Mouse (Mus musculus) stomach, postnatal 0 days (tissue): ENCODE measurements around the gene Tial1. TPM values are rescaled to one million over a fixed set of nuclear protein-coding genes. Genes with fewer than 3 reads are reported as not detected.
A peak's percentile ranks its signal among the peaks of the same experiment; 100 is the strongest.

Experiments used
- ATAC-seq: fragments of 200-750 bp; cut with Nextera tagmentation; 2 replicates; pipeline ENCODE4 v1.8.0; 2017; ENCODE audit not compliant: low FRiP score, low TSS enrichment
- DNase-seq: peaks from one replicate; pipeline ENCODE4 v3.0.0-alpha.2; 2016; ENCODE audit warnings: low spot score
- H3K27ac ChIP-seq: fragments of 300-500 bp; sonication (generic); replicated peaks from 2 replicates; pipeline ENCODE4 v1.5.1; 2014; ENCODE audit warnings: mild to moderate bottlenecking, control low read depth
- H3K27me3 ChIP-seq: fragments of 300-500 bp; sonication (generic); 2 replicates; pipeline ENCODE4 v1.6.1; 2014; ENCODE audit warnings: low read length; ENCODE audit not compliant: control insufficient read depth, insufficient read depth
- H3K36me3 ChIP-seq: fragments of 300-500 bp; sonication (generic); 2 replicates; pipeline ENCODE4 v1.6.1; 2014; ENCODE audit warnings: low read length, mixed read lengths; ENCODE audit not compliant: control insufficient read depth, insufficient read depth
- H3K4me1 ChIP-seq: fragments of 300-500 bp; sonication (generic); replicated peaks from 2 replicates; pipeline ENCODE4 v1.6.1; 2014; ENCODE audit warnings: antibody characterized with exemption; ENCODE audit not compliant: control insufficient read depth, insufficient read depth
- H3K4me2 ChIP-seq: fragments of 300-500 bp; sonication (generic); replicated peaks from 2 replicates; pipeline ENCODE4 v1.6.1; 2014; ENCODE audit warnings: low read depth, mild to moderate bottlenecking, control low read depth, moderate library complexity
- H3K4me3 ChIP-seq: fragments of 300-500 bp; sonication (generic); 2 replicates; pipeline ENCODE4 v1.5.1; 2014; ENCODE audit warnings: low read depth, low read length, control low read depth
- H3K9ac ChIP-seq: fragments of 300-500 bp; sonication (generic); 2 replicates; pipeline ENCODE4 v1.6.1; 2014; ENCODE audit warnings: mild to moderate bottlenecking, low read length, control low read depth, mixed read lengths
- H3K9me3 ChIP-seq: fragments of 300-500 bp; sonication (generic); 2 replicates; pipeline ENCODE4 v1.6.1; 2016; ENCODE audit warnings: low read length; ENCODE audit not compliant: control insufficient read depth
- CTCF ChIP-seq: IDR thresholded peaks from 2 replicates; pipeline ENCODE4 v1.5.1; 2016; ENCODE audit warnings: antibody characterized with exemption, low read depth, mild to moderate bottlenecking, moderate library complexity
- EP300 ChIP-seq: optimal IDR thresholded peaks from 2 replicates; pipeline ENCODE3; 2016; ENCODE audit warnings: antibody characterized with exemption
- WGBS: fragments of 180-500 bp; shearing (Covaris S2); extraction: QIAGEN DNeasy Blood & Tissue Kit; methylation state at CpG from one replicate; pipeline ENCODE4 v1.1.7; 2014; 5-methylcytosine and 5-hydroxymethylcytosine counted together
- polyA plus RNA-seq: library from polyadenylated mRNA; unstranded; fragments of >200 nt; fragmentation: Nextera tagmentation; extraction: Ambion mirVana; gene quantifications from 2 replicates; pipeline ENCODE4 v1.2.1, GENCODE M21; 2015

The Tial1 gene
- polyA plus RNA-seq, 1 experiment from 2014 or later = 13.1 TPM

DNA sequence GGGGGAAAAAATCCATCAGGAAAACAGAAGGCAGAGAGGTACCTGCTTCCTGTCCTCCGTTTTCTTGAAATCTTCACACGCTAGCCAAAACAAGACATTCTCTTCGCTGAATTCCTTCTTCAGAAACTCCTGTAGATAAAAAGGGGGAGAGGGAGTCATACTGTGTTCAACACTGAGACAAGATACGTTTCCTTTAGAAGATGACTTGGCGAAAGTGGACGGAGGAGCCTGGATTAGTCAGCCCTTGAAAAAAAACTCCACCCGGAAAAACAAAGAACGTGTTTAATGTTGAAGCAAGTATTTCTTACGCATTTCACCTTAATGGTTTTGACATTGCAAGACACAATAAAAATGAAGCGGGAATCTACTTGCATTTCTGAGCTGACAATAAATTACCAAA, 58.4 kb downstream of the Tial1 start:
- WGBS = 23% methylated on average over 10 of the region's 10 CpGs

DNA sequence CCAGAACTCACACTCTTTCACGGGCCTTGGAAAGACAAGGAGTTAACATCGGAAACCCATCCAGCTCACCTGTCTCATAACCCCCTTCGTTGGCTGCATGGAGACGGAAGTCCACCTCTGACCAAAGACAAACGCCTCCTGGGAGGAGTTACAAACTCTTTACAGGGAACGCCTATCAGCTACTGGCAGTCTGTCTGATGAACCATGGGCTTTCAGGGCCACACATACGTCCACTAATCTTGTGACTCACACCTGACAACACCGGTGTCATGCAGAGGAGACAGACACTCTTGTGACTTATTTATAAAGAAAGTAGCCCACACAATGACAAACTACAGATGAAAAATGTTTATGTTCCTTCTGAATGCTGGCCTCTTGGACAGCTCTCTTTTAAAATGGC, 58.9 kb downstream of the Tial1 start:
- H3K4me1 ChIP-seq = no peaks in the 10 kb centered on the region
- no peaks in the 10 kb centered on the region for H3K9me3 ChIP-seq
- 62% methylated on average over 8 of the region's 8 CpGs for WGBS
- no peaks in the 10 kb centered on the region for H3K36me3 ChIP-seq
- no peaks in the 10 kb centered on the region for H3K27me3 ChIP-seq
- H3K9ac ChIP-seq = no peak overlapping the region
- DNase-seq (no peak), ATAC-seq (no peak)
- TF ChIP-seq EP300 (no peak), CTCF (no peak)
- no peak overlapping the region for H3K4me2 ChIP-seq
- H3K4me3 ChIP-seq = no peak overlapping the region
- no peak overlapping the region for H3K27ac ChIP-seq

More for the DNA sequence above, 58.4 kb downstream of the Tial1 start:
- Histone ChIP-seq H3K9ac (no peak overlapping the region), H3K36me3 (no peaks in the 10 kb centered on the region), H3K27ac (no peak overlapping the region), H3K4me1 (no peaks in the 10 kb centered on the region), H3K9me3 (no peaks in the 10 kb centered on the region), H3K4me3 (no peak overlapping the region), H3K27me3 (no peaks in the 10 kb centered on the region), H3K4me2 (no peak overlapping the region)
- DNase-seq (no peak), ATAC-seq (no peak)
- no peak for TF ChIP-seq EP300
- no peak for TF ChIP-seq CTCF

DNA sequence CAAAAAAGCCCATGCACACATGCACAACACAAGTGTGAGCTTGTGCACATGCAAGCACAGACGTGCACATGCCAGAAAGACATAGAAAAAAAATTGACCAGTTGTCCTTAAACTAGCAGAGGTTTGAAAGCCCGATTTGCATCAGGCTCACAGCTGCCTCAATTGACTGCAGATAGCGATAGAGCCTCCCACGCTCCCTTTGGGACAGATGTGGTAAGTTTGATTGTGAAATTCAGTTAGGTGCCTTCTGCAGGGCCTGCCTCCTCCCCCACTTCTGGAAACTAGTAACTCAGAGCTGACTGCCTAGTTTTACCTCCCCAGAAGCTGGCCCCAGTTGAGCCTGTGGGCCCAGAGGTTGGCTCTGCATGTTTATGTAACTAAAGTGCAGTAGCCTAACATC, 62.9 kb downstream of the Tial1 start:
- no peak overlapping the region for H3K27ac ChIP-seq
- ATAC-seq (no peak), DNase-seq (no peak)
- H3K36me3 ChIP-seq = no peaks in the 10 kb centered on the region
- no peaks in the 10 kb centered on the region for H3K4me1 ChIP-seq
- H3K4me3 ChIP-seq = no peak overlapping the region
- no peaks in the 10 kb centered on the region for H3K27me3 ChIP-seq
- WGBS = 70% methylated on average over 4 of the region's 4 CpGs
- TF ChIP-seq EP300 (no peak), CTCF (no peak)
- H3K9me3 ChIP-seq = no peaks in the 10 kb centered on the region
- H3K9ac ChIP-seq = no peak overlapping the region
- H3K4me2 ChIP-seq = no peak overlapping the region

DNA sequence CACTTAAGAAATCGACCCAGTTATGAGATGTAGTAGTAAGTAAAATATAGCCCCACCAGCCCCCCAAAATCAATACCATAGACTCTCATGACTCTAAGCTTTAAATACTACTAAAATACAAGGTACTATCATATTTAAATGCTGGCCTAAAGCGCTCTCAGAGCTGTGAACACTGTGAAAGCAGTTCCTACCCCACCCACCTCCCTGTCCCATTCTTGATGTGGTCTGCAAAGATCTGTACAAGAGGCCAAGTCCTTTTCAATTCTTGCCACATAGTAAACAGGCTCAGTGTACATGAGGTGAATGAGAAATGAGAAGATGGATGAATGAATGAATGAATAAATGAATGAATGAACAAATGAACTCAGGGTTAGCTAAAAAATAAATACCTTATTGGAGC, 64.5 kb downstream of the Tial1 start:
- no peak for TF ChIP-seq EP300
- no peak for TF ChIP-seq CTCF
- H3K27me3 ChIP-seq = no peaks in the 10 kb centered on the region
- WGBS = 67% methylated on average over 2 of the region's 2 CpGs
- ATAC-seq (no peak), DNase-seq (no peak)
- no peak overlapping the region for H3K27ac ChIP-seq
- no peak overlapping the region for H3K4me2 ChIP-seq
- H3K36me3 ChIP-seq = no peaks in the 10 kb centered on the region
- no peak overlapping the region for H3K9ac ChIP-seq
- H3K9me3 ChIP-seq = no peaks in the 10 kb centered on the region
- H3K4me1 ChIP-seq = no peaks in the 10 kb centered on the region
- H3K4me3 ChIP-seq = no peak overlapping the region

DNA sequence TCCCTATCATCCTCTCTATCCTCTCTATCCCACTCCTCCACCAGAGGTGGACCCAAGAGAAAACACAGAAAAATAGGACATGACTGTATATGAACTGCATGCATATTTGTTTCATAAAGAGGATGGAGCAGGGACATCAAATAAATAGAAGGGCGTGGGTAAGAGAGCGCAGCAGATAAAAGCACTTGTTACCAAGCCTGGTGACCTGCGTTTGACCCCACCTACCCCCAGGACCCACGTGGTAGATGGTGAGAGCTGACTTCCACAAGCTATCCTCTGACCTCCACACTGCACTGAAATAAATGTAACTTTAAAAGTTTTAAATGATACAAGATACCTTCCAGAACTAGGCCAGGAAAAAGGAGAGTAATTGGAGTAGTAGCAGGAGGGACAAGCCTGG, 67.8 kb downstream of the Tial1 start:
- Histone ChIP-seq H3K27ac (no peak overlapping the region), H3K9me3 (no peaks in the 10 kb centered on the region), H3K27me3 (no peaks in the 10 kb centered on the region), H3K9ac (no peak overlapping the region), H3K4me1 (no peaks in the 10 kb centered on the region; the same call in 1 of the 2 replicates), H3K4me2 (no peak overlapping the region), H3K4me3 (no peak overlapping the region), H3K36me3 (no peaks in the 10 kb centered on the region)
- DNase-seq = no peak
- TF ChIP-seq EP300 (no peak), CTCF (no peak)
- WGBS = 54% methylated on average over 4 of the region's 4 CpGs
- ATAC-seq = no peak

DNA sequence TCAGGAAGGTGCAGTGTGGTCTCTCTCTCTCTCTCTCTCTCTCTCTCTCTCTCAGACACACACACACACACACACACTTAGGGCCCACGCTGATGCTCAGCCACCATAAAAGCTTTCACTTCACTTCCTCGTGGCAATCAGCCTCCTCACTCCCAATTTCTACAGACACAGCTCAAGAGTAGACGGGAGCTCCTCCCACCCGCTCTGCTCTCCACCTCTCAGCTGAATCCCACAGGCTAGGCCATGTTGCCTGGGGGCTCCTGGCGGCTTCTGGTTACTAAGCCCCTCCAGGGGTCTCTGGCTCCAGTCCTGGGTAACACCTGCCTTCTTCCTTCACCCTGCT, 68.6 kb downstream of the Tial1 start:
- H3K9me3 ChIP-seq = no peaks in the 10 kb centered on the region
- TF ChIP-seq EP300 (no peak), CTCF (no peak)
- H3K27ac ChIP-seq = no peak overlapping the region
- DNase-seq (no peak), ATAC-seq (0 out of 2 replicates have a peak, but pooled peaks have one; percentile 8)
- H3K36me3 ChIP-seq = no peaks in the 10 kb centered on the region
- no peak overlapping the region for H3K4me3 ChIP-seq
- H3K4me2 ChIP-seq = no peak overlapping the region
- 0 out of 2 replicates have a peak overlapping the region, but pooled peaks have one; percentile 8 for H3K9ac ChIP-seq
- H3K4me1 ChIP-seq = no peaks in the 10 kb centered on the region; the same call in 1 of the 2 replicates
- 51% methylated on average over 5 of the region's 5 CpGs for WGBS
- H3K27me3 ChIP-seq = no peaks in the 10 kb centered on the region
